In genomic region chr9:107983421-107983890, GRCm38 (mm10) we compare ENCODE assay signal across 8 mouse cellular contexts. TPM values are rescaled to one million over a fixed set of nuclear protein-coding genes. Genes with fewer than 3 reads are reported as not detected.
DNase-seq lines count a peak whose midpoint lies in the region; ATAC-seq and TF ChIP-seq lines count a peak whose summit lies in the region.

No protein-coding gene starts in this region.

- no peaks in the 10 kb centered on the region for H3K36me3 ChIP-seq in forebrain, embryonic 16.5 days (ENCODE audit: control insufficient read depth, insufficient read depth)

- 49% methylated on average over 4 of the region's 4 CpGs for WGBS in forebrain, embryonic 16.5 days

- H3K4me1 ChIP-seq in forebrain, embryonic 16.5 days (replicated peaks; ENCODE audit: control insufficient read depth, insufficient read depth, low read length) = peaks cover 14% of the 10 kb centered on the region

- DNase-seq in 3T3-L1 (ENCODE audit: low read depth, low spot score) = peak; percentile 87
- DNase-seq in adrenal gland, adult (ENCODE audit: inconsistent age in 2 of 2, low spot score in 1 of 2) = peak; percentile 81
- peak; percentile 92 for DNase-seq in heart, postnatal 4 days
- peak; percentile 39 to 51 for DNase-seq in layer of hippocampus, adult 2 months (ENCODE audit: low spot score in 2 of 2)
- peak; percentile 96 for DNase-seq in lung, postnatal 10 days
- peak; percentile 29 for DNase-seq in right cerebral cortex, postnatal 4 days
- DNase-seq in cerebellum, postnatal 36 days = no peak

- H3K27ac ChIP-seq in forebrain, embryonic 16.5 days (ENCODE audit: low read length) = peak overlapping the region; percentile 20
- H3K27ac ChIP-seq in layer of hippocampus, adult 2 months = peak overlapping the region; percentile 96

- no peak overlapping the region for H3K9ac ChIP-seq in forebrain, embryonic 16.5 days (replicated peaks; ENCODE audit: low read depth, low read length)

- H3K27me3 ChIP-seq in forebrain, embryonic 16.5 days (replicated peaks; ENCODE audit: control insufficient read depth, insufficient read depth, low read length) = 0 out of 2 replicates have a peak, but pooled peaks cover 3% of the 10 kb centered on the region

- no peaks in the 10 kb centered on the region for H3K9me3 ChIP-seq in forebrain, embryonic 16.5 days (ENCODE audit: control insufficient read depth, low read length)

- no peak for TF ChIP-seq CTCF in layer of hippocampus, adult 2 months (conservative IDR thresholded peaks at IDR 0.05)

- H3K4me3 ChIP-seq in forebrain, embryonic 16.5 days (replicated peaks; ENCODE audit: low read length) = no peak overlapping the region
- peak overlapping the region; percentile 81 for H3K4me3 ChIP-seq in layer of hippocampus, adult 2 months

- no peak for ATAC-seq in forebrain, embryonic 16.5 days

- no peak overlapping the region for H3K4me2 ChIP-seq in forebrain, embryonic 16.5 days (ENCODE audit: low read length)

RNA-seq across cellular contexts. Expression of gene Gm20661, which starts 0.6 kb away (rescaled TPM):
- 0.65 and 0.92 TPM in 2 replicates for polyA plus RNA-seq in forebrain, embryonic 16.5 days (2015; fragmentation: Nextera tagmentation; extraction: Ambion mirVana)
- 1 to 10 TPM in 1 of 2 experiments, under 1 TPM in 1; 0.72 to 1.2 TPM for total RNA-seq in heart, postnatal 4 days (2021)
- 1 to 10 TPM; 1.1 to 1.7 TPM for total RNA-seq in layer of hippocampus, adult 2 months (2021)

RNA-seq across cellular contexts. Expression of gene Inka1, which starts 2.2 kb away (rescaled TPM):
- polyA plus RNA-seq in forebrain, embryonic 16.5 days (2015; fragmentation: Nextera tagmentation; extraction: Ambion mirVana) = 12.8 and 14.2 TPM in 2 replicates
- 10 to 100 TPM; 24.8 to 27.7 TPM for total RNA-seq in heart, postnatal 4 days (2021)
- 10 to 100 TPM in 1 of 2 experiments, 1 to 10 TPM in 1; 9.7 to 10.8 TPM for total RNA-seq in layer of hippocampus, adult 2 months (2021)

RNA-seq across cellular contexts. Expression of gene Uba7, which starts 8.2 kb away (rescaled TPM):
- 3.2 and 3.7 TPM in 2 replicates for polyA plus RNA-seq in forebrain, embryonic 16.5 days (2015; fragmentation: Nextera tagmentation; extraction: Ambion mirVana)
- 10 to 100 TPM; 13.6 to 13.9 TPM for total RNA-seq in heart, postnatal 4 days (2021)
- total RNA-seq in layer of hippocampus, adult 2 months (2021) = 1 to 10 TPM; 5.4 to 5.7 TPM

RNA-seq across cellular contexts. Expression of gene Cdhr4, which starts 8.8 kb away (rescaled TPM):
- 1.2 TPM in 2 replicates for polyA plus RNA-seq in forebrain, embryonic 16.5 days (2015; fragmentation: Nextera tagmentation; extraction: Ambion mirVana)
- 1 to 10 TPM; 1.4 to 2.1 TPM for total RNA-seq in heart, postnatal 4 days (2021)
- 1 to 10 TPM; 5.8 to 6.4 TPM for total RNA-seq in layer of hippocampus, adult 2 months (2021)

RNA-seq across cellular contexts. Expression of gene Gm20662, which starts 12.7 kb away (rescaled TPM):
- 0.67 and 1.4 TPM in 2 replicates for polyA plus RNA-seq in forebrain, embryonic 16.5 days (2015; fragmentation: Nextera tagmentation; extraction: Ambion mirVana)
- total RNA-seq in heart, postnatal 4 days (2021) = 1 to 10 TPM in 1 of 2 experiments, under 1 TPM in 1; 0.17 to 1.6 TPM
- total RNA-seq in layer of hippocampus, adult 2 months (2021) = 1 to 10 TPM; 2.4 to 3.8 TPM

Comparison
In these comparisons a context has a peak if more than half of its experiments do, and no peak if none do; other contexts are left out.
1. DNase-seq: peak in 3T3-L1 (single experiment), adrenal gland, adult (2 of 2), heart, postnatal 4 days (single experiment), layer of hippocampus, adult 2 months (2 of 2), lung, postnatal 10 days (single experiment) and right cerebral cortex, postnatal 4 days (single experiment); none in cerebellum, postnatal 36 days (0 of 2).